Mouse (Mus musculus) heart, embryonic 14.5 days (tissue): Measurements from ENCODE around the gene Gcnt3. TPM values are rescaled to one million over a fixed set of nuclear protein-coding genes. Genes with fewer than 3 reads are reported as not detected.

Experiments
- ATAC-seq: fragments of 200-750 bp; cut with Nextera tagmentation; 2 replicates; pipeline ENCODE4 v1.8.0; 2017; ENCODE audit warnings: low read depth, moderate TSS enrichment; ENCODE audit not compliant: insufficient number of reproducible peaks, insufficient read depth, low FRiP score
- H3K27ac ChIP-seq, 2 experiments: fragments of 200-500 bp in 1 of 2; fragments of 300-500 bp in 1 of 2; sonication (generic) in 1 of 2; replicated peaks in 1 of 2; 2 replicates each; pipeline ENCODE4 v1.5.1; 2012 to 2014; ENCODE audit warnings: low read depth in 2 of 2, low read length in 2 of 2, control low read depth in 1 of 2, mild to moderate bottlenecking in 1 of 2, mixed read lengths in 1 of 2; ENCODE audit not compliant: control insufficient read depth in 1 of 2, insufficient read depth in 1 of 2
- H3K27me3 ChIP-seq: fragments of 300-500 bp; sonication (generic); 2 replicates; pipeline ENCODE4 v1.6.1; 2014; ENCODE audit warnings: mild to moderate bottlenecking, low read length, control low read depth; ENCODE audit not compliant: control insufficient read depth, insufficient read depth
- H3K36me3 ChIP-seq: fragments of 300-500 bp; sonication (generic); 2 replicates; pipeline ENCODE4 v1.6.1; 2014; ENCODE audit warnings: mild to moderate bottlenecking, control low read depth, low read length, mixed read lengths; ENCODE audit not compliant: control insufficient read depth, insufficient read depth
- H3K4me1 ChIP-seq, 2 experiments: fragments of 200-500 bp in 1 of 2; fragments of 300-500 bp in 1 of 2; sonication (generic) in 1 of 2; 2 replicates each; pipeline ENCODE4 v1.6.1; 2012 to 2014; ENCODE audit warnings: low read length in 2 of 2, control low read depth in 1 of 2, mixed read lengths in 1 of 2; ENCODE audit not compliant: control insufficient read depth in 2 of 2, insufficient read depth in 2 of 2
- H3K4me2 ChIP-seq: fragments of 300-500 bp; sonication (generic); 2 replicates; pipeline ENCODE4 v1.6.1; 2014; ENCODE audit warnings: mild to moderate bottlenecking, low read length
- H3K4me3 ChIP-seq, 2 experiments: fragments of 200-500 bp in 1 of 2; fragments of 300-500 bp in 1 of 2; sonication (generic) in 1 of 2; 2 replicates each; pipeline ENCODE4 v1.5.1; 2012 to 2014; ENCODE audit warnings: low read length in 2 of 2, mild to moderate bottlenecking in 2 of 2, control low read depth in 1 of 2, low read depth in 1 of 2, moderate library complexity in 1 of 2; ENCODE audit not compliant: control insufficient read depth in 1 of 2, insufficient read depth in 1 of 2
- H3K9ac ChIP-seq: fragments of 300-500 bp; sonication (generic); 2 replicates; pipeline ENCODE4 v1.6.1; 2014; ENCODE audit warnings: mild to moderate bottlenecking, low read length
- H3K9me3 ChIP-seq: fragments of 300-500 bp; sonication (generic); 2 replicates; pipeline ENCODE4 v1.6.1; 2016; ENCODE audit warnings: low read length, control low read depth; ENCODE audit not compliant: control insufficient read depth
- WGBS: fragments of 180-500 bp; shearing (Covaris S2); extraction: QIAGEN DNeasy Blood & Tissue Kit; methylation state at CpG from one replicate; pipeline ENCODE4 v1.1.7; 2014; 5-methylcytosine and 5-hydroxymethylcytosine counted together
- polyA plus RNA-seq: library from polyadenylated mRNA; unstranded; fragments of >200 nt; fragmentation: Nextera tagmentation; extraction: Ambion mirVana; gene quantifications from 2 replicates; pipeline ENCODE4 v1.2.1, GENCODE M21; 2014

Gcnt3 gene
- polyA plus RNA-seq, 1 experiment from 2014 or later, result not detected

DNA sequence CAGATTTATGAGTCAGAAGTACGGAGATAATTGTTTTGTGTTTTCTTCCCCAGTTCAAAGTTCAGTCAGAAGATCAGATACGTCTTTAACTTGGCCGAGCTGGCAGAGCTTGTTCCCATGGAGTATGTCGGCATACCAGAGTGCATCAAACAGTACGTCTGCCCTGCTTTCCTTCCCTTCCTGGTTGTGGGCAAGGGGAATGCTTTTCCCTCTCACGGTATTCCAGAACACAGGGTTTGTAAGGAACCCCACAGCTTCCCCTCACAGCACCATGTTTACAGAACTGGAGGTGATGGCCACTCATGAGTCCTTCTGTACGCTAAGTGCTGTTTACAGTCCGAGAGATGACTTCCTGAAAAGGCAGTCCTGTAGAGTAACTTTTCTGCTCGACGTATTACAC is 34.4 kb downstream of the Gcnt3 start:
- Histone ChIP-seq H3K4me1 (no peaks in the 10 kb centered on the region), H3K36me3 (peaks cover 97% of the 10 kb centered on the region), H3K4me2 (no peak overlapping the region), H3K4me3 (no peak overlapping the region), H3K27ac (no peak overlapping the region), H3K9me3 (no peaks in the 10 kb centered on the region), H3K9ac (no peak overlapping the region), H3K27me3 (no peaks in the 10 kb centered on the region)
- WGBS, result 85% methylated on average over 10 of the region's 10 CpGs
- no peak for ATAC-seq

DNA sequence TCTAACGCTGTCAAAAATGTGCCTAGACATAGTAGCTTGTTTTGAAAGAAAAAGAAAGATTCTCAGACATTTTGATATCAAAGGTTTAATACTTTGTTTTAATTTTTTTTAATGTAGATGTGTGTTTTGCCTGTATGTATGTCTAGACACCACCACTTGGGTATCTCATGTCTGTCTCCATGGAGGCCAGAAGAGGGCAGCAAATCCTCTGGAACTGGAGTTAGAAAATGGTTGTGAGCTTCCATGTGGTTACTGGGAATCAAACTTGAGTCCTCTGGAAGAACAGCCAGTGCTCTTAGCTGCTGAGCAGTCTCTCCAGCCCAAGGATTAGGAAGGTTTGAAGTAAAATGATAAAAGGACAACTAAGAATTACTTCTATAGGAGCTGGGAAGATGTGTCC is 38.6 kb downstream of the Gcnt3 start:
- no peak overlapping the region for H3K27ac ChIP-seq
- H3K36me3 ChIP-seq, result peaks cover 98% of the 10 kb centered on the region
- H3K27me3 ChIP-seq, result no peaks in the 10 kb centered on the region
- no peak for ATAC-seq
- H3K4me3 ChIP-seq, result no peak overlapping the region
- no peak overlapping the region for H3K4me2 ChIP-seq
- 71% methylated on average over 1 of the region's 1 CpGs for WGBS
- H3K9ac ChIP-seq, result no peak overlapping the region
- H3K9me3 ChIP-seq, result no peaks in the 10 kb centered on the region
- H3K4me1 ChIP-seq, result peaks cover under 1 to 7% of the 10 kb centered on the region in 2 experiments; a peak in 2 of 4 replicates

GRCm38 (mm10) chr9:69994547-69994946 is 43.3 kb downstream of the Gcnt3 start:
- H3K27me3 ChIP-seq, result no peaks in the 10 kb centered on the region
- no peak overlapping the region for H3K4me2 ChIP-seq
- 81% methylated on average over 5 of the region's 5 CpGs for WGBS
- ATAC-seq, result no peak
- H3K4me3 ChIP-seq, result no peak overlapping the region
- H3K9ac ChIP-seq, result no peak overlapping the region
- peaks cover 8 to 41% of the 10 kb centered on the region in 2 experiments for H3K4me1 ChIP-seq
- no peak overlapping the region for H3K27ac ChIP-seq
- no peaks in the 10 kb centered on the region for H3K9me3 ChIP-seq
- peaks cover 71% of the 10 kb centered on the region for H3K36me3 ChIP-seq

DNA sequence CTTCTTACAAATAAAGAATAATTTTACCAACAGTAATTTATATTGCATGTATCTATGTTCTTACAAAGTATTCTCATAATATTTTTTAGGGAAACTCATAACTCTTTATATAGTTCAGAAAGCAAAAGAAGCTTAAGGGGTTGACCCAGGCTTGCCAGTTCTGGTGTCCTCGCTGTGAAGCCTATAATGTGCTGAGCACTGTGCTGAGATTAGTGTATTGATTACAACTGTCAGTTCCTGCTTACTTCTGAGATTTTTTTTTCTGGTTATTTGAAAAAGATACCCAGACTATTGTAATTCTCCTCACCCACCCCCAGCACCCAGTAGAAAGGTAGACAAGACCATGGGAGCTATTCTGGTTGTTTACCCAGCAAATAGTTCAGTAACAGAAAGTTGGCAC is 44.4 kb downstream of the Gcnt3 start:
- Histone ChIP-seq H3K9ac (no peak overlapping the region), H3K4me3 (no peak overlapping the region), H3K4me2 (peak overlapping the region; percentile 38; the same call in 1 of the 2 replicates), H3K9me3 (no peaks in the 10 kb centered on the region), H3K27me3 (no peaks in the 10 kb centered on the region), H3K4me1 (peaks cover 10 to 45% of the 10 kb centered on the region in 2 experiments), H3K27ac (peak overlapping the region; percentile 74 to 79; a peak in 3 of 4 replicates), H3K36me3 (peaks cover 61% of the 10 kb centered on the region)
- 60% methylated on average over 1 of the region's 1 CpGs for WGBS
- no peak for ATAC-seq

GRCm38 (mm10) chr9:69992841-69993277 is 45.0 kb downstream of the Gcnt3 start:
- no peak for ATAC-seq
- WGBS, result 48% methylated on average over 5 of the region's 5 CpGs
- Histone ChIP-seq H3K9me3 (no peaks in the 10 kb centered on the region), H3K4me1 (peaks cover 10 to 47% of the 10 kb centered on the region in 2 experiments), H3K27ac (peak overlapping the region; percentile 74 to 79), H3K36me3 (peaks cover 55% of the 10 kb centered on the region), H3K27me3 (no peaks in the 10 kb centered on the region), H3K4me3 (no peak overlapping the region), H3K9ac (0 out of 2 replicates have a peak overlapping the region, but pooled peaks have one; percentile 13), H3K4me2 (peak overlapping the region; percentile 38)

DNA sequence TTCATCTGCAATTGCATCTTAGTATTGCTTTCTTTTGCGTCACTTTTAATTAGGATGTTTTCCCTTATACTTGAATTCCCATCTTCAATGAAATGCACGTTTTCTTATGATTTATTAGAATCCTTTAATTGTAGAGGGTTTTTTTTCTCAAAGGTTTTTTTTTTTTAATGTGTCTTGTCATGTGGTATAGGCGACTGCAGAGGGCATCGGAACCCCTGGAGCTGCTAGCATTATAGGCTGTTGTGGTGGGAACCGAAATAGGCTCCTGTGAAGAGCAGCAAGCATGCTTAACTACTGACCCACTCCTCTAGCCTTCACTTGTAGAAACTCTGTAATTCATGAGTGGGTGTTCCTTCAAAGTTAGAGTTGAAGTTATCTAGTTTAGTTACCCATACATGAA is 47.5 kb downstream of the Gcnt3 start:
- no peaks in the 10 kb centered on the region for H3K9me3 ChIP-seq
- H3K9ac ChIP-seq, result peak overlapping the region; percentile 99
- peak overlapping the region; percentile 83 for H3K4me2 ChIP-seq
- peaks cover 32% of the 10 kb centered on the region for H3K36me3 ChIP-seq
- WGBS, result 16% methylated on average over 5 of the region's 5 CpGs
- peak overlapping the region in 1 of 2 experiments; percentile 98; a peak in 1 of 4 replicates for H3K27ac ChIP-seq
- no peak for ATAC-seq
- H3K27me3 ChIP-seq, result no peaks in the 10 kb centered on the region
- H3K4me1 ChIP-seq, result peaks cover 10 to 49% of the 10 kb centered on the region in 2 experiments
- H3K4me3 ChIP-seq, result peak overlapping the region; percentile 8 to 98; a peak in 2 of 4 replicates

DNA sequence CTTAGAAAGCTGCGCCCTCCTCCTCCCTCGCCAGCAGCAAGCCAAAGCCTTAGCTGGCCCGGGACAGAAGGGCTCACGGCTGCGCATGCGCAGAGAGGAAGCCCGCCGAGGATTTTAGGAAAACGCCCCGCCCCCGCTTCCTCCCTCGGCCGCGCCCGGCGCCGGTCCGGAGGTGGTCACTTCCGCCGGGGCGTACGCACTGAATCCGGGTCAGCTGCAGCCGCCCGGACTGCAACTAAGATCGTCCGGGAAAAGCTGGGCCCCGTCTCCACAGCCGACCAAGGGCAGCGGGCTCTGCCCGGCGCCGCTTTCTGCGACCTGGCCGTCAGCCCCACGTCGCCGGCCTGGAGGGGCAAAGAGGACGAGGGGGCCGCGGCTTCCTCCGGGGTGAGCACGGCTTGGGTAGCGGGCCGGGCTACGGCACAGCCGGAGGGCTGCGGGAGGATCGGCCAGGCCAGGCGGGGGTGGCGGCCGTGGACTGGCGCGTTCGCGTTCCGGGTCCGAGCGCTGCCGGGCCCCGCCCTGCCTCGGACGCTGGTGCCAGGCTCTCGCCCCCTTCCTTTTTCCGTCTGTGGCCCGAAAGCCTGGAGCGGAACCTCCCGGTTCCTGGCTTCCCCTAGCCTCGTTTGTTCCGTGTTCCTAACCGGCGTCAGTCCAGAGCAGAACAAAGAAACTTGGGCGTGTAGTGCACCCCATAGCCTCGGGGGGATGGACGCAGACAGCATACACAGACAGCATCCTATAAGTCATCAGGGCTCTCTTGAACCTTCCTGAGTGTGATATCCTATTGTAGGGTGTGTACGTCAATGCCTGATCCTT is 48.4 kb downstream of the Gcnt3 start, which contains the start of gene Bnip2:
Gene Bnip2 (plus strand): TSS at position 164 of the 819 bp plus-strand sequence.
- H3K9me3 ChIP-seq, result no peaks in the 10 kb centered on the region
- under 1% methylated on average over 76 of the region's 76 CpGs for WGBS

More for the DNA sequence above, 48.4 kb downstream of the Gcnt3 start, which contains the start of gene Bnip2:
- peak within 1 kb of the TSS; percentile 99 for H3K9ac ChIP-seq
- peaks cover 24% of the 10 kb centered on the region; the same call in 1 of the 2 replicates for H3K36me3 ChIP-seq
- H3K4me1 ChIP-seq, result peaks cover 10 to 43% of the 10 kb centered on the region in 2 experiments
- H3K4me3 ChIP-seq, result peak within 1 kb of the TSS; percentile 94 to 98
- H3K4me2 ChIP-seq, result peak within 1 kb of the TSS; percentile 83
- peak within 1 kb of the TSS; percentile 95 to 98 for H3K27ac ChIP-seq
- ATAC-seq, result peak; percentile 91
- no peaks in the 10 kb centered on the region for H3K27me3 ChIP-seq
